Mouse (Mus musculus) G1E-ER4 (cell line): ENCODE data around the gene Rexo1. TPM values are rescaled to one million over a fixed set of nuclear protein-coding genes. Genes with fewer than 3 reads are reported as not detected.

Experiments
- GATA1 ChIP-seq: IDR thresholded peaks from one replicate; pipeline ENCODE4 v1.8.0; 2012; ENCODE audit warnings: low read length, inconsistent platforms
- polyA plus RNA-seq: library from polyadenylated mRNA; stranded (reverse); fragments of >175 nt; gene quantifications from 2 replicates; pipeline ENCODE4 v1.2.3, GENCODE M21; 2012

Gene Rexo1
- polyA plus RNA-seq, 1 experiment: 226 TPM

DNA sequence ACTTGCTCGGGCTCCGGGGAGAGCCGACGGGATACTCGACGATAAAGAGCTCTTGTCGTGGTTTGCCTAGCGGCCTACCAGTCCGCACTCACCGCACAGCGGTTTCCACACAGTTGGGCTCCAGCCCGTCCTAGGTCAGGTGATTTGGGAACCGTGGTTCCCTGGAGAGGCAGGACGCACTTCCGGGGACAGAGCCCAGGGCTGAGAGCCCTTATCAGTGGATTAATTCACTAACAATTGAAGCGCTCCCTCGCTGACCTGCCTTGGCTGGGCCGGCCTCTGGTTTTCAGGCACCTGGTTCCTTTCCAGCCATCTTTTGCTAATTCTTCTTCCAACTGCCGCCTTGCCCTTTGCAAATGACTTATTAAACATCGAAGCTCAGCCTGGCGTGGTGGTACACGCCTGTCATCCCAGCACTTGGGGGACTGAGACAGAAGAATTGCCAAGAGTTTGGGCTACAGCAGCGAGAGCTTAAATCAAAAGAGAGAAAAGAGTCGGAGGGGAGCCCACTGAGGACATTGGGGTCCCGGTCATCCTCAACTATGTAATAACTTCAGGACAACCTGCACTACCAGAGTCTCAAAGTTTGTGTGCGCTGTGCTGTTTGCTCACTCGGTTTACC lies 57.6 kb downstream of the Rexo1 start:
- TF ChIP-seq GATA1: no peak

DNA sequence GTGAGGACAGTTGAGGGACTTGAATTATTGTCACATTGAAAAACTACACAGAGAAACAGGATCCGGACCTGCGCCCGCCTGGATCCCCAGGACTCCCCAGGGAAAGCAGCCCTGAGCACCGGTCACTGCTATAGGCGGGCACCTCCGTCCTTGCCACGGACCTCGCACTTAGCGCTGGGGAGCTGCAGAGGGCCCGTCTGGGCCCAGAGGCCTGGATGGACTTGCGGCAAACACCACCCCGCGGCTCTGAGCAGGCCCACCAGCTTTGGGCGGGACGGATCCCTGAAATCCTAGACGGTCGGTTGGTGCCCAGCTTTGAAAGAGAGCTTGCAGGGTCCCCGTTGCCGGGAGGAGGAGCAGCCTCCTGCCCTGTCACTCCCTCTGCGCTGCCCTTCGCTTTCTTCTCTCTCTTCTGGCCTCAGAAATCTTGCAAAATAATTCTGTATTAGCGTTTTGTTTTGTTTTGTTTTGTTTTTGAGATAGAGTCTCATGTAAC lies 58.5 kb downstream of the Rexo1 start:
- TF ChIP-seq GATA1: no peak

DNA sequence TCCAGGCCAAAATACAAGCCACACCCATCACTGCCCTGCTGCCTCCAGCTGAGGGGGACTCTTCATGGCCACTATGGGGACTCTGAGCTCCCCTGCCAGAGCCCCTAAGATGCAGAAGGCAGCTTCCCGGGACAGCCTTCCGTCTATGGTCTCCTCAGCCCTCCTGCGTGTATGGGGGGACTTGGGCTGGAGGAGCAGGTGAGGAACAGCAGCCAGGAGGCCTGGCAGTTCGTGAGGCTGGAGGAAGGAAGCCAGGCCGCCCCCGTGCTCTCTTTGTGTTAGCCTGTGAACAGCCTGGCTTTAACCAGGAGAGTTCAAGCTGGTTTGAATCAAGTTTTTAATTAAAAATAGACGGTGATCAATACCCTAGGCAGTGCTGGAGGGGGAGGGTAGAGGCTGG lies 59.1 kb downstream of the Rexo1 start:
- no peak for TF ChIP-seq GATA1

DNA sequence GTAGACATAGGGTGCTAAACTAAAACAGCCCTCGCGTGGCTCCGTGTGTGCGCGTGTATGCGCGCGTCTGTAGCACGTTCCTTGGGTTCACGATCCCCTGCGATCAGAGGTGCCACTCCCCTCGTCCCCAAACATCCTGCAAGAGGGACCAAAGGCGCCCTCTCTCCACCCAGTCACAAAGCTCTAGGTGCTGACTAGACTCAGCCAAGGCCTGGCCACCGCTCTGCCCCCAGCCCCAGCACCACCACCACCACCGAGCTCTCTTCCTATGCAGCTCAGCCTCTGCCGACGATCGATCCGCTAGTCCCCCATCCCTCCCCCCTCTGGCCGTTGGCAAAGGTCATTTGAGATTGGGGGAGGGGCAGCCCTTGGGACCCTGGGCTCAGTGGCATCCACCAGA lies 64.9 kb downstream of the Rexo1 start:
- TF ChIP-seq GATA1: no peak

DNA sequence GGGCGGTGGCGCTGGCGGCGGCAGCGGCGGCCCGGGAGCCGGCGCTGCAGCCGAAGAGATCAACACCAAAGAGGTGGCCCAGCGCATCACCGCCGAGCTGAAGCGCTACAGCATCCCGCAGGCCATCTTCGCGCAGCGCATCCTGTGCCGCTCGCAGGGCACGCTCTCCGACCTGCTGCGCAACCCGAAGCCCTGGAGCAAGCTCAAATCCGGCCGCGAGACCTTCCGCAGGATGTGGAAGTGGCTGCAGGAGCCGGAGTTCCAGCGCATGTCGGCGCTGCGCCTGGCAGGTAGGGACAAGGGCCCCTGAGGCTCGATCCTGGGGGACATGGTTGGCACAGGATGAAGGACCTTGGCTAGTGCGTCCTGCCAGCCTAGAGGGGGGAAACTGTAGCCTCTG lies 65.5 kb downstream of the Rexo1 start:
- no peak for TF ChIP-seq GATA1

DNA sequence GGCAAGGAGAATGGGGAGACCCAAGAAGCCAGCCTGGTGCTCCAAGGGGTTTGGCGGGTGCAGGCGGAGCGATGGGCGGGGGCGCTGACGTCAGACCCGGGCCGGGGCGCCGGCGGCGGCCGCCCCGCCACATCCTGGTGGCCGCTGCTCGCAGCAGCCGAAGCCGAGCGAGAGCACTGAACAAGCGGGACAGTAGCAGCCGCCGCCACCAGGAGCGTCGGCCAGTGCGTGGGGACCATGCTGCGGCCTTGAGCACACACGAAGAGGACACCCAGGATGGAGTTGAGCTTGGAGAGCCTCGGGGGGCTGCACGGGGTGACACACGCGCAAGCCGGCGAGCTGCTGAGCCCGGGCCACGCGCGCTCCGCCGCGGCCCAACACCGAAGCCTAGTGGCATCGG lies 66.6 kb downstream of the Rexo1 start, which contains the start of gene Onecut3:
Onecut3 (plus strand) TSS at position 104 of the 400 bp plus-strand sequence.
- TF ChIP-seq GATA1: no peak

Other genes with a start within 250 kb of the Rexo1 start
- 99.6 and 132 TPM in 2 replicates for gene 2310011J03Rik, start 241.0 kb downstream of the Rexo1 start, polyA plus RNA-seq
- gene Pcsk4, start 232.1 kb downstream of the Rexo1 start, polyA plus RNA-seq: 3.5 and 4.3 TPM in 2 replicates
- gene Reep6, start 231.6 kb downstream of the Rexo1 start, polyA plus RNA-seq: 28.5 and 36.0 TPM in 2 replicates
- 30.2 and 32.7 TPM in 2 replicates for gene Adamtsl5, start 213.1 kb downstream of the Rexo1 start, polyA plus RNA-seq
- gene Plk5, start 205.1 kb downstream of the Rexo1 start, polyA plus RNA-seq: not detected in 2 replicates
- gene Mex3d, start 173.9 kb downstream of the Rexo1 start, polyA plus RNA-seq: 44.6 and 53.8 TPM in 2 replicates
- gene Mbd3, start 162.0 kb downstream of the Rexo1 start, polyA plus RNA-seq: 289 and 306 TPM in 2 replicates
- 1,888 and 2,895 TPM in 2 replicates for gene Uqcr11, start 154.7 kb downstream of the Rexo1 start, polyA plus RNA-seq
- 960 and 1,205 TPM in 2 replicates for gene Tcf3, start 127.9 kb downstream of the Rexo1 start, polyA plus RNA-seq
- gene Onecut3, start 66.7 kb downstream of the Rexo1 start, polyA plus RNA-seq: not detected in 2 replicates
- 0.03 TPM in 2 replicates for gene Atp8b3, start 22.4 kb downstream of the Rexo1 start, polyA plus RNA-seq
- 107 and 125 TPM in 2 replicates for gene Klf16, start 15.8 kb upstream of the Rexo1 start, polyA plus RNA-seq
- gene Abhd17a, start 28.8 kb upstream of the Rexo1 start, polyA plus RNA-seq: 591 and 822 TPM in 2 replicates
- gene Scamp4, start 41.3 kb upstream of the Rexo1 start, polyA plus RNA-seq: 68.3 and 79.9 TPM in 2 replicates
- gene Adat3, start 41.3 kb upstream of the Rexo1 start, polyA plus RNA-seq: 24.6 and 31.6 TPM in 2 replicates
- 2.0 and 3.1 TPM in 2 replicates for gene Gm49322, start 44.5 kb upstream of the Rexo1 start, polyA plus RNA-seq
- gene Csnk1g2, start 61.3 kb upstream of the Rexo1 start, polyA plus RNA-seq: 480 and 522 TPM in 2 replicates
- gene Btbd2, start 95.5 kb upstream of the Rexo1 start, polyA plus RNA-seq: 103 and 127 TPM in 2 replicates
- 410 and 459 TPM in 2 replicates for gene Mknk2, start 116.6 kb upstream of the Rexo1 start, polyA plus RNA-seq
- gene Mob3a, start 140.4 kb upstream of the Rexo1 start, polyA plus RNA-seq: 30.7 and 34.7 TPM in 2 replicates
- 8.3 and 10.8 TPM in 2 replicates for gene Izumo4, start 140.6 kb upstream of the Rexo1 start, polyA plus RNA-seq
- 37.8 and 38.4 TPM in 2 replicates for gene Ap3d1, start 180.7 kb upstream of the Rexo1 start, polyA plus RNA-seq
- gene Dot1l, start 193.6 kb upstream of the Rexo1 start, polyA plus RNA-seq: 127 and 130 TPM in 2 replicates
- gene Sf3a2, start 236.6 kb upstream of the Rexo1 start, polyA plus RNA-seq: 777 and 944 TPM in 2 replicates
- 234 and 304 TPM in 2 replicates for gene Plekhj1, start 237.1 kb upstream of the Rexo1 start, polyA plus RNA-seq
- 2.3 TPM in 2 replicates for gene Amh, start 243.7 kb upstream of the Rexo1 start, polyA plus RNA-seq